Mouse (Mus musculus): ENCODE measurements around the gene Atrnl1.
A peak's percentile ranks its signal among the peaks of the same experiment; 100 is the strongest.
"Not testable (repeated sequence)": the region's sequence is repeated elsewhere in the genome, so short reads cannot be mapped to it uniquely, and the experiment has no call there.

Atrnl1 gene

DNA sequence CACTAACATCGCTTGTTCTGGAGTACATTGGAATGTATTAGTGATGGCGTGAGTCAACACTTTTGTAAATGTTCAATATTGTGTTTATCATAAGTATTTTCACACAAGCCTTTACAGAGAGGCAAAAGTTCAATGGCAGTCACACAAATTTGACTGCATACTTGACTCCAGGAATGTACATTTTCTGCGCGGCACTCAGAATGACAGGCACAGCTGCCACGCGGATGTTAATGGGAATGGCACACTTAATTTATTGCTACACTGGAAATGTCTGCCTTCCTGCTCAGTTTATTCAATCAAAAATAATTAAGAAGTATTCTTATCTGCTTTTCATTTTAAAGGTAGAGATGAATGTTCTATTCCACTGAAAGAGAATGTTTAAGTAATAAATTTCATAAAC is 227.0 kb downstream of the Atrnl1 start:
- no peak for DNase-seq

DNA sequence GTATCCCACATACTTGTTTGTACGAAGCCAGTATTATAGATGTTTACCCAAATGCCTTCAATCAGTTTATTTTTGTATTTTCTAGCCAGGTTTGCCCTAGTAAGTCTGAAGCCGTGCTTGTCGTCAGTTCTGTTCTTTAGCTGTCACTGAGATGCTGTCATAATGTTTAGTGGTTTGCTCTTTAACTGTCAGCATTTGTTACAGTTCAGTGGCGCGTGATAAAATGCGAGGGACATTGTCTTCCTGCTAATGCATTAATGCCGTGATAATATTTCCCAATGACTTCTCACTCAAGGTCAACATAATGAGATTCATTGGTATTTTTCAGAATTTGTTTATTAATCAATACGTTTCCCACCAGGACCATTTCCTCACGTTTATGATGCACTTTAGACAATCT is 227.7 kb downstream of the Atrnl1 start:
- DNase-seq = no peak

DNA sequence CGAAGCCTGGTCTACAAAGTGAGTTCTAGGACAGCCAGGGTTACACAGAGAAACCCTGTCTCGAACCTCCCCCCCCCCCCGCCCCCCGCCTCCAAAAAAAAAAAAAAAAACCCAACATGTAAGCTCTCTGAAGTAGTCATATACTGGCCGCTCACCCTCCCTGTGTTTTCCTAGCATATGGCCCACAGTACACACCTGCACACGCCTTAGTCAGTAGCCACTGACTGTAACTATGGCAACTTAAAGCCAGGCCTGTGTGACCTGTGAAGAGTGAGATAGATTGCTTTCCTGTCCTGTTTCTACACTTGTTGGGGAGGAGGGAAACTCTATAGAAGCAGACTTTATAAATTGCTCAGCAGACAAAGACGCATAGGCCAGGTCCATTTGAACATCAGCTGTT is 239.1 kb downstream of the Atrnl1 start:
- DNase-seq = no peak

DNA sequence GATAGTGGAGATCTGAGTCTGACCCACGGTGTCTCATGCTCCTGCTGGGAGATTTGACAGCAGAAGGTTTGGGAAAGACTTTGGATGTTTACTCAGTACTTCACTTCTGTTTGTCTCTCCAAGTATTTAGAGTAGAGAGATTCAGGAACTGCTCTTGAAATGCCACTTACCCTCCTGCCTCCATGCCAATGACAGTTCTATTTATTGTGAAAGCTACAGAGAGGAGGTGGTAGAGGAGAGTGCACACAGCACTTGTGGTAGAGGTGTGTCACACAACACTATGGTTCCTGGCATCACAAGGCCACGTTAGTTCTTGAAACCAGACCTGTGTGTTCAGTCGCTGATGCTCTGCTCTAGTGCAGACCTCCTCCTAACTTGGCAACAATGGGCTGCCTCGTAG is 257.5 kb downstream of the Atrnl1 start:
- DNase-seq = no peak

DNA sequence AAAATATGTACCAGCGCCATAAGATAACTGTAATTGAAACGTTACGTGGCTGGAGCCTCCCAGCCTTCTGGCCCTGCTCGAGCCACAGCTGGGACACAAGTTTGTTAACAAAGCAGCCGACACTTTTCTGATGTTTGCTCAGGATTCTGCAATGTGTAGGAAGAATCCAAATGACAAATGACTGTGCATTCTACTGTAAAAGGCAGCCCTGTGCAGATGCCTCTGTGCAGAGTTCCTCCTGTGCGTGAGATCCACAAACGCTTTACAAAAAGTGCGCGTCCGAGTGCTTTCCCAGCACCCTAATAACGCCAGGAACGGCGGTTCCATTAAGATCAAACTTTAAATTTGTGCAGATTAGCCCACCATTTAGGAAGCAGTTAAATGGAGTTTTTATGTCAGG is 260.0 kb downstream of the Atrnl1 start:
- no peak for DNase-seq

DNA sequence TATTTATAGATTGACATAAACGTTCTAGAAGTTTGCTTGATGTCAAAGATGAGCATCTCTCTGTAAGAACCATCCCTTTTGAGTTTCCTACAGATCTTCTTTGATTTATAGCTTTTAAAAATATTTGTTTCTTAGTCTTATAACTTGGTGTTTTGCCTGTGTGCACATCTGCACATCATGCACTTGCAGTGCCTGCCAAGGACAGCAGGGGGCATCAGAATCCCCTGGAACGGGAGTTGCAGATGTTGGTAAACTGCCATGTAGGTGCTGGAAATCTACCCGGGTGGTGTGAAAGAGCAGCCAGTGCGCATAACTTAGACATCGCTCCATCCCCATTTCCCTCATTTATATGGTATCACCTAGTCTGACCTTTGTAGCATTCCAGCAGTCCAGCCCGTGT is 265.2 kb downstream of the Atrnl1 start:
- DNase-seq = no peak

DNA sequence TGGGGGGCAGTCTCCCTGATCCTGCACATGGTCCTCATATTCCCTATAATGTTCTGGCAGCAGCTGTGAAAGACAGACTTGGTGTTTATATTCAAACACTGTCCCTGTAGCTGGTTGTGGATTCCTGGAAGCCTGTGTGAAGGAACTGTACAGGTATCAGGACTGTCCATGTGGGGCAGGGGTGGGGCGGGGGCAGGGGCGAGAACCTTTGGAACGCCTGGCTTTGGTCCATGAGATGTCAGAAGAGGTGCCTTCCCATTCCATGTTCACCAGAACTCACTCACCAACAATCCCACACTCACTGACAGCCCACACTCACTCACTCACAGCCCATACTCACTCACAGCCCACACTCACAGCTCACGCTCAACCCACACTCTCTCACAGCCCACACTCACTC is 266.5 kb downstream of the Atrnl1 start:
- no peak for DNase-seq

DNA sequence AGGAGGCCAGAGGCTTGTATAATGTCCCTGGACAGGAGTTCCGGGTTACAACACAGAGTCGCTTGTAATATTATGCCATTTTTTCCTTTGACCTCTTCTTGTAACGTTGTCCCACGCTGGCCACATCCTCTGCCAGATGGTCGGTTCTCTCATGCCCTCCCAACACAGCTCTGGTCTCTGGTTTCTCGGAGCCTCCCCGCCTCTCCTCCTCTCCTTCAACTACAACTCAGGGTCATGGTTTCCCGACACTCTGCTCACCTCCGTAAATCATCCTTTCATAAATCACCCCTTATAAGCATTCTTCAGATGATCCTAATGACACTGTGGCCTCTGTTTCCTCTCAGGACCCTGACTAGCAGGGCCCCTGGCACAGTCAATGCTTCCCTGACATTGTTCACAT is 267.7 kb downstream of the Atrnl1 start:
- peak; percentile 28 for DNase-seq

DNA sequence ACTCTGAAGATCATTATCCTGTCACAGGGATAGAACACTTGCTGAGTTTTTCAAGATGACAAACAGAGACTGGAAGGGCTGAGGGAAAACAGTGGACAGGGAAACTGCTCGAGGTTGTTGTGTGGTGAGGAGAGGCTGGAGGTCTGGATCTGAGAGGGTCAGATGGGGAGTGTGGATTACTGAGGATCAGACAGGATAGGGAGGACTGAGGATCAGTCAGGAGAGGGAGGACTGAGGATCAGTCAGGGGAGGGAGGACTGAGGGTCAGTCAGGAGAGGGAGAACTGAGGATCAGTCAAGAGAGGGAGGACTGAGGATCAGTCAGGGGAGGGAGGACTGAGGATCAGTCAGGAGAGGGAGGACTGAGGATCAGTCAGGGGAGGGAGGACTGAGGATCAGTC is 269.0 kb downstream of the Atrnl1 start:
- not testable (repeated sequence) for DNase-seq

DNA sequence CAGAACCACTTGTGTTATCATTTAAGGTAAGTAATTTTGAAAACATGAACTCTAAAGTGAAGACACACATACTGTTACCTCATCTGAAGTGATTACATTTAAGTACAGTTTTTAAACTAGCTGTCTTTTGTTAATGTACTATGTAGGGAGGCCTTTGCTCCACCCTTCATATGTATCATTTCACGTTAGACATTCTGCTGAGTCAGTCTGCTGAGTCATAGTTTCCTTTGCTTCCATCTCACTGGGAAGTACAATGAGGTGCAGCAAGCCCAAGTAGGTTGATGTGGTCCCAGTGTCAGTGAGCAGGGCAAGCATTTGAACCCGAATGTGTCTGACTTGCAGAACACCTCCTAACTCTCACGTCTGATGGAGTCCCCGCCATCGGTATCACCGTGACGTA is 271.1 kb downstream of the Atrnl1 start:
- DNase-seq = no peak

DNA sequence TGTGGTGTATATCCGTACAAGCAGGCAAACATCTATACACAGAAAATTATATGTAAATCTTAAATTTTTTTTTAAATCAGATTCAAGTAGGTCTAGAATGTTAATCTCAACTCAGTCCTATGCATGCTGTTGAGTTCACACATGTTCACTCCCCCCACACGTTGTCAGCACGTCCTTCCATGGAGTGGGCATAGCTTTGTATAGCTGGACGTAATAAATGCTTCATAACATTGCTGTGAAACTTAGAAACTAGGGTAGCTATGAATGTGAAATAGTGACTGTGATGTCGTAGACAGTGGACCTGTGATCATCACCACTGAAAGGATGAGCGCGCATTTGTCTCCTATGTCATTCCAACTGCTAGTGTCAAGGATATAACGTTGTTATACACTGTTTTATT is 278.0 kb downstream of the Atrnl1 start:
- no peak for DNase-seq

DNA sequence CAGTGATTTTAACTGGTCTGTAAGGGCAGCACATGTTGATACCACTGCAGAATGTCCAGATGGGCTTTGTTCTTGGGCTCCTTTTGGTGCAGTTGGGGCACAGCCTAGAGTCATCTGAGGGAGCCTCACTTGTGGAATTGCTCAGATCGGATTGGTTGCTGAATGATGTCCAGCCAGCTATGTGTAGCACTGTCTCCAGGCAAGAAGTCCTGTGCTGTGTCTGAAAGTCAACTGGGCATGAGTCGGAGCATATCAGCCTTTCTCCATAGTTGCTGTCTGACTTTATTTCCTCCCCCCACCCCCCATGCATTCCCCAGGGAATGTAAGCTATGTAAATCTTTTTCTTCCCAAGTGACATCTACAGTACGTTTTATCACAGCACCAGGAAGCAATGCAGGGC is 278.9 kb downstream of the Atrnl1 start:
- no peak for DNase-seq

DNA sequence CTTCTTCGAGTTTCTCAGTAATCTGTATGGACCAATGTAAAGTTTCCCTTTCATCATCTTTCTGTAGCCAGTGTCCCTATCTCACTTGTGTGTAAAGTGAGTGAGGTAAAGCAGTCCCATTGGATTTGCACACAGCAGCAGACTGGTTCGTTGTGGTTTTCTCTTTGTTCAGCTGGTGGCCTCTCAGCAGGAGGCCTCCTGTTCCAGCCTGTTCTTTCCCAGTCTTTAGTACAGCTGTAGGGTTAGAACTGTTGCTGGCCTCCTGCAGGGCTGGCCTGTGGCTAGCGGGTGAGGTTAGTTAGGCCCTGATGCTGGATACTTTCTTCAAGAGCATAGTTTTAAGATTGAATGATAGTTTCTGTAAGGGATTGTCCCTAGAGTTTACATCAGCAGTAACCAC is 280.1 kb downstream of the Atrnl1 start:
- no peak for DNase-seq

DNA sequence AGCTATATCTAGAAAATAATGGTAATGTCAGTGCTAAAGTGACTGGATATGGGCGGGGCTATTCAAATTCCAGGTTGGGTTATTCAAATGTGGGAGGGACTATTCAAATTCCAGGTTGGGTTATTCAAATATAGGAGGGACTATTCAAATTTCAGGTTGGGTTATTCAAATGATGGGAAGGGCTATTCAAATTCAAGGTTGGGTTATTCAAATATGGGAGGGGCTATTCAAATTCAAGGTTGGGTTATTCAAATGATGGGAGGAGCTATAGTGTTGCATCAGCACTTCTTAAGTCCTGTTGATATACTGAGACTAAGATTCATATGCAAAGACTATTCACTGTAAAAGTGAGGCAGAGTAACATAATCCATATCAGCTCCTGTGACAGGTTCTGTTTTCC is 283.4 kb downstream of the Atrnl1 start:
- no peak for DNase-seq

DNA sequence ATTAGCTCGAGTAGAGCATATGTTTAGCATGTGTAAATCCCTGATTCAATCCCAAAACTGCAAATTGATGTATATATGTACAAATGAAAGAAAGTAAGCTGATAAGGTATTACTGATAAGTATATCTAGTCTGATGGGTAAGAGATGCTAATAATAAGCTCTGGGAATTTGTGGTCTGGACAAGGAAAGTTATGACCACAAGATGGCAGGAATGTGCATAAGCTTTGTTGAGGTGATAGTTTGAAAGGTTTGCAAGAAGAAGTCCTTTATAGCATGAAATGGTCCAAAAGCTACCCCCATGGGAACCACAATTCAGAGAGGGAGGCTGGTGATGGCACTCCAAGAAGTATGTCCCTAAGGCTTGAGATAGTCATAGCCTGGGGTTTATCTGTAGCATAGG is 289.2 kb downstream of the Atrnl1 start:
- DNase-seq = no peak

DNA sequence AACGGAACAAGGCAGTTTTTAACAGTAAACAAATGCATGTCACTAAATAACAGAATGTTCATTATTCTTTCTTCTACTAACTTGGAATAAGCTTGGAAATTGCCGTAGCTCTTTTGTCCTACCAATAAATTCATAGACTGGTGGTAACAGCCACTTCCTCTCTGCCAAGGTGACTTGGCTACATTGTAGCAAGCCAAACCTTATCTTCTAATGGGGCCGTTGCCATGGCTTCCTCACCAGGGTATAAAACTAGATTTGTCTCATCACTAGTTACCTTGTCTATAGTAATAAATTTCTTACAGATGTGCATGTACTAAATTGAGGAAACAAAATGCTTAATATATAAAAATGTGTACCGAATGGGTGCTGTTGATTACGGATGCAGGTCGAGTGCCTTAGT is 298.6 kb downstream of the Atrnl1 start:
- no peak for DNase-seq

DNA sequence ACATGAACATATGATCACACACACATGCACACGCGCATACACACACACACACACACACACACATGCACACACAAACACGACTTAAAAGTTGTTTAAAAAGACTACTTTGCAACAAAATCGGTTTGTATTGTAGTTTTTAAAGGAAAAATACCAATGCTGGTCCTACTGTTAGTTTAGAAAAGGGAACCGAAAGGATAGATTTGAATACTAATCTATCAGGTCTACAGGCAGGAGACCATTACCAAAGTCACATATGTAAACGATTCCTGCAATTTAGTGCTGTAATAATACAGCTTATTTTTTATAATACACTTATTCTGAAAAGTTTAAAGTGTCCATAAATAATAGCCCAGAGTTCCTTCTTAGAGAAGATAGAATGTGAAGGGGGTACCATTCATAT is 299.8 kb downstream of the Atrnl1 start:
- DNase-seq = no peak

DNA sequence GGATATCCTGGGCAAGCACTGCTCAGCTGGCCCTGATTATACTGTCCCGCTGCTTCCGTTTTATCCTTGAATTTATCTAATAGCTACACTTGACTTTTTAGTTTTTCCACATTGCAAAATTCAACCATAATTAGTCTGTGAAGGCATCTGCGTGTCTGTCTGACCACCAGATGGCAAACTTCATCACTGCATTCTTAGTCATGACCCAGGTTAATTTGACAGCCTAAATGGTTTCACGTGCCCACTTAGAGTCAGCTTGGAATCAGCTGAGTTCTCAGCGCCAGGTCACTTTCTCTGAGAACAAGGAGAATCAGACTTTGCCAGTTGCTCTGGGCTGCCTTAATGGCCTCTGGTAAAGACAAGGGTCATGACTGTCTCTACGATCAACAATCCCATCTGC is 305.5 kb downstream of the Atrnl1 start:
- peak; percentile 50 for DNase-seq

DNA sequence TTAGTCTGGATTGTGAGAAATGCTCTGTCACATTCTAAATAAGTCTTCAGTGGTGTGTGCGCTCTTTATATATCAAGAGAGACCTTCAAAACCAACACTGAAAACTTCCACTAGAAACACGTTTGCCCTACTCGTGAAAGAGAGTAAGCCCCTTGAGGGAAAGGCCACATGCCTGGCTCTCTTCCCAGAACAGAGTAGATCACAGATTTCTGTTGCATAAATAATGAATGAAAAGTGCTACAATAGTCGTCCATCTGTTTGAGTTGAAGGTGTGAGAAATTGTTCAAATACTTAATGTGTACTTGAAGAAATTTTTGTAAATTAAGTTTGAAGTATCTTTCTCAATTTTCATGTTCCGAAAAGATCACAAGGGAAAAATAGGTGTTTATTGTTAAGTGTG is 312.2 kb downstream of the Atrnl1 start:
- DNase-seq = no peak

DNA sequence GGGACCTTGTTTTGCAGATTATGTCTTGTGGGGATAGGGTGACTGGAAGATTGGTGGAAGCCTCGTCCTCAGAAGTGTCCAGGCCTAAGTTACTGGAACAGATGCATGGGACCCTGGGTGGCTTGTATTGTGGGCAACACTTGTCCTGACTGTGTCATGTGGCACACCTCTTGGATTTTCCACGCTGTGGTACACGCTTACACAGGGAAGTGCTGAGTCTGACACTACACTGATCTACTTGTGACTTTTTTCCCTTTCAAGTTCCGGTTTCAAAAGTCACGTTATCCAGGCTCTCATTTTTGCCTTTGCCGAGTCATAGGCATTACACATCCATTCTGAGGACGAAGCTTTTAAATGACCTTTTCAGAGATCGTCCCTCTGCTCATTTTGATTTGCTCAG is 314.0 kb downstream of the Atrnl1 start:
- no peak for DNase-seq

DNA sequence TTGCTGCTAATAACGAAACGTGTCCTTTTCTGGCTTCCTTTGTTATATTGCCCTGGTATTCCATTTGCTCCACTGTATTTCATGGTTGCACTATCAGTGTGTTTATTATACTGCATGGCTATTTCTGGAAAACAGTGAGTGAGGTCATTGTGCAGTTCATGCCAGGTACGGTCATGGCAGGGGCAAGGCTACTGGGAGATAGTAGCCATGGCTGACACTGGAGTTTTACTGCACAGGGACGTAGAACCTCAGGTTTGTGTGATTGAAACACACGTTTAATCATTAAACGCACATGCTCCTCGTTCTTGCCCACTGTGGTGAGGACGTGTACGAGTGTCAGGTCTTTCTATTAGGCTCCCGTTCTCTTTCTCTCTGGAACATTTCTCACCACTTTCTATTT is 314.8 kb downstream of the Atrnl1 start:
- no peak for DNase-seq

DNA sequence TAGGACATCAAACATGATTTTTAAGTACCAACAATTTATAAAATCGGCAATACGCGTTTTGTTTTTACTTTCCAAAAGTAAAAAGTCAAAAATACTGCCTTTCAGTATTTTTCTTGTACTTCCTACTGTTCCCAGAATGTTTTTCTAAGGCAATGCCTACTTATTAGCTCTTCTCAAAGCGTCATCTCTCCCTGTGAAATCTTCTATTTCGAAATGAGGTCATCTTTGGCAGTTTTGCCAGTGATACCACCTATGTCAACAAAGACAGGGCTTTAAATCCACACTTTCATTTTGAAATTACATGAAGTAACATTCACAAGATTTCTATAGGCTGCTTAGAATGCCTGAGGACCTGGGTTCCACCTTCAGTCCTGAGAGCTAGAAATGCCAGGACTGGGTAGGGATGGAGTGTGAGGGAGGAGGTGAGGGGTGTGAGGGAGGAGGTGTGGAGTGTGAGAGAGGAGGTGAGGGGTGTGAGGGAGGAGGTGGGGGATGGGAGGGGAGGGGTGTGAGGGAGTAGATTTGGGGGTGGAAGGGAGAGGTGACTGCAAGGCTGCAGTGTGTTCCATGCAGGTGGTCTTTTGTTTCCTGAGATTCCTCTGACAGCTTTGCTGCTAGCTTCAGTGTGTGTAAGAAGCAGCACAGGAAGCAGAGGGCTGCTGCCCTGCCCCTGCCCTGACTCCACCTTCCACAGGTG is 315.5 kb downstream of the Atrnl1 start:
- DNase-seq = peak; percentile 27

DNA sequence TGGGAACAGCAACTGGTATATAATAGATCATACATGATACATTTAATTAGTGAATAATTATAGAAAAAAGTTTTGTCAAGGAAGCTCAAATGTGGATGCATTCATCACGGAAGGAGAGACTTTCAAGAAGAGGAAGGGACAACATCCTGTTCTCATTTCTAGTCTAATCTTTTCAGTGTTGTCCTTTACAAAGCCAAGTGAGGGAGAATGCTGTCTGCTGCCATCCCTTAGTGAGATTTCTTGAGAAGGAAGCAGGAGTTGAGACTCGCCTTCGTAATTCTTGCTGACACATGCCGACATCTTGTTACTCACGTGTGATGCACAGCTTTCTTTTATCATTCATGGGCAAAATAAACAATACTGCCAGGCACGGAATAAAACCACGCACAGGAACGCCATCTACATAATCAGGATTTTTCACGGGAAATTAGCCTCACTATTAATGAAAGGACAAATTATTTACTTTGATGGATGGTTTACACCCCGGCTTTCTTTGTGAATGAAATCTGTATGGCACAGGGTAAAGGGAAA is 316.2 kb downstream of the Atrnl1 start:
- DNase-seq = peak; percentile 15

DNA sequence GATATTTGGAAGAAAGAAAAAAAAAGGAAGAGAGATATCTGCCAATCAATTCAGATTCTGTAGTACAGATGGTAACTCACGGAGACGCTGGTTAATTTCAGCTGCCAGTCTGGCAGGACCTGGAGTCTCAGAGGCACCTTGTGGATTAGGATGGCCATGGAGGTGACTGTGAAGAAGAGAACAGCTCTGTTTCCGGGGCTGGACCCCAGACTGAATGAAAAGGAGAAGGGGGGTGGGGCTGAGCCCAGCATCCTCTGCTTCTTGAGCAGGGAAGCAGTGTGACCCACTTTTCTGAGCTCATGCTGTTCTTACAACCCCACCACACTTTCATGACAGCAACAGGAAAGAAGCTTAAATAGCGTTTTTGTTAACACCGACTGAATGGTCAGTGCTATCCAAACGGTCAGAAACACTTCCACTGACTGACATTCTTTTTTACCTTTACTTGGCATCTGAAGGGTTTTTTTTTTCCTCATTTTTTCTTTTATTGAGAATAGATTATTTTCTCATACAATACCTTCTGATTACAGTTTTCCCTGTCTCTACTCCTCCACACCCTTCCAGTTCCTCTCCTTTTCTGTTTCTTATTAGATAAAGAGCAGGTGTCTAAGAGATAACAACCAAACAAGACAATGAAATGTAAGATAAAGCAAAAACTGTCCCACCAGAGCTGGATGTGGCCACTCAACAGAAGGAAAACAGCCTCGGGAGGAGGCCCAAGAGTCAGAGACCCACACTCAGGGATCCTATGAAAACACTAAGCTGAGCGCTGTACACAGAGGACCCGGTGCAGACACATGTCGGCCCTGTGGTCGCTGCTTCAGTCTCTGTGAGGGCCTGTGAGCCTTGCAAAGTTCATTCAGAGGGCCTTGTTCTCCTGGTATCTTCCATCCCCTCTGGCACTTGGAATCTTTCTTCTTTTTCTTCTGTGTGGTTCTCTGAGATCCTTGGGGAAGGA is 317.0 kb downstream of the Atrnl1 start:
- no peak for DNase-seq

All from embryo, embryonic 11 days (tissue).